Mouse (Mus musculus) frontal cortex, postnatal 14 days (tissue): ENCODE measurements at regions not wholly inside any gene's neighbourhood (a gene's known extent, or its start where the extent isn't known, plus 50 kb on each side); places are given as distances from the start of the nearest gene placed in this dataset.

ENCODE experiments used
- DNase-seq, 2 experiments: peaks; one replicate each; pipeline ENCODE4 v3.0.0; 2022; ENCODE audit warnings: low spot score in 2 of 2

DNA sequence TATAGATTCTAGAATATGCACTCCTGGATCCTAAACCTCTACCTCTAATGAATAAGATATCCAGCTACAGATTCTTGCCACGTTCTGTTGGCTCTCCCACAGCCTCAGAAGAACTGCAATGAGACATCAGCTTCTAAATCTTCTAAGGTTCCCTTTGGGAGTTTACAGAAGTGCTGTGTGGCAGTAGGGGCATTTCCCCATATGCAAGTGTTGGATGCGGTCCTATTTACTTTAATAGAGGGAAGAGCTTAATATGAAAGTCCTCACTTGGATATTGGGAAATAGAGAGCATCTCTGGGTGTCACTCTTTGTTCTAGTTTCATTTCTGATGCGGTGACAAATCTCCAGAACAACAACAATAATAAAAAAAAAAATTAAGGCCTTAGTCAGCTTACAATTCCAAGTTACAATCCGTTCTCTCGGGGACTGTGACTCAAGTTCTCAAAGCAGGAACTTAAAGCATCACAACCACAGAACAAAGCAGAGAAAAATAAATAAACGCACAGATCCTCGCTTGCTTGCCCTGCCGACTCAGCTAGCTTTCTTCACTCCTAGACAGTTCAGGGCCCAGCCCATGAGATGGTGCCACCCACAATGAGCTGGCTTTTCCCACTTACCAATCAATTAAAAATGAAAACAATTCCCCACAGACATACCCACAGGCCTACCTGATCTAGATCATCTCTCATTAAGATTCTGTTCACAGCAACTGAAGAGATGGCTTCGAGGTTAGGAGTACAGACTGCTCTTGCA lies 204.4 kb upstream of the Cited2 start:
- no peak for DNase-seq

DNA sequence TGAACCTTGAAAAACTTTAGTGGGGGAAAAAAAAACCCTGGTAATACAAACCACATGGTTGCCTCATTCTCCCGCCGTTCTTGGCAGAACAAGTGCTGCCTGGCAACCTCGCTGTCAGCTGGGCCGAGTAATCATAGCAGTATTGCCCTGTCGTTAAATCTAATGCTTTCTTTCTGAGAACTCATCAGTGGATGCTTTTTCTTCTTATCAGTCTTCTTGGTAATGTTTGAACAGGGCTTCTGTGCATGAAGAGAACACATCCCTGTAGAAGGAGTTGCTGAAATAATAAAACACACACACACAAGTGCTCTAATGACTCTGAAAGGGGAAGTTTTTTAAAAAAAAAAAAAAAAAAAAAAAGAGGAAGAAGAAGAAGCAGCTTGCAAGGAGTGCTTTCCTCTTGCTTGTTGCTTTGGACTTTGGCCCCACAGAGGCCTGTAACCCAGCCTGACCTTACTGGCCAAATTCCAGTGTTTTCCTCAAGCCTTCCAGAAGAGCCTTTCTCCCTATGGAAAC lies 200.9 kb upstream of the Cited2 start:
- no peak for DNase-seq

DNA sequence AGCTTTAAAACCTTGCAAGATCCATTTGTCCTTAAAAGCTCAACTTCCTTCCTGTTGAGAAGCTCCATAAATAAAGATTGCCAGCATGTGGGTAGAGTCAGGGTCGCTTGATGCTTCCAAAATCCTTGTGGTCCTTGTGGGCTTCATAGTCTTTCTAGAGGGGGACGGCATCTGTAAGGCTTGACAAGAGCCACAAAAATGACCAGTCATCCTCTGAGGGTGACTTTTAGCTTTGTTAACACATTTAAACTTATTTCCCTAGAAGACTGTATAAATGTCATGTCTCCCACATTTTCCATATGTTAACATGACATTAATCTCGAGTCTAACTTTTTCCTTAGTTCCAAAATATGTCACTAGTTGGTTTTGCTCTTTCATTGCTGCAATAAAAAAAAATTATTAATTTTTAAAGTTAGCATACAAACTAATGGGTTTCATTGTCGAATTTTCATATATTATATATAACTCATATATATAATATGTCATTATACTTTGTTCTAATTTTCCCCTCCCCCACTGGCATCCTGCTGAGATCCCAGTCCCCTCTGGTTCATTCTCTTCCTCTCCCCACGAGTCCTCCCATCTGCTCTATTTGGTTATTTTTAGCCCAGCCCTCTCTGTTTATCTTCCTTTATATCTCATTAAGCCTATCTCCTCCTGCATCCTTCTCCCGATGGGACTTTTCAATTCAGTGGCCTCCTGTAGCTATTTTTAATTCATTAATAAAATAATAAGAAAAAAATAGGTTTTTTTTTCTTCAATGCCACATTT lies 199.3 kb upstream of the Cited2 start:
- no peak for DNase-seq

- DNase-seq = no peak
These were observed 195.8 kb upstream of the Cited2 start for GRCm38 (mm10) chr10:17527151-17527737.

GRCm38 (mm10) chr10:17528116-17528515 lies 194.9 kb upstream of the Cited2 start:
- no peak for DNase-seq

DNA sequence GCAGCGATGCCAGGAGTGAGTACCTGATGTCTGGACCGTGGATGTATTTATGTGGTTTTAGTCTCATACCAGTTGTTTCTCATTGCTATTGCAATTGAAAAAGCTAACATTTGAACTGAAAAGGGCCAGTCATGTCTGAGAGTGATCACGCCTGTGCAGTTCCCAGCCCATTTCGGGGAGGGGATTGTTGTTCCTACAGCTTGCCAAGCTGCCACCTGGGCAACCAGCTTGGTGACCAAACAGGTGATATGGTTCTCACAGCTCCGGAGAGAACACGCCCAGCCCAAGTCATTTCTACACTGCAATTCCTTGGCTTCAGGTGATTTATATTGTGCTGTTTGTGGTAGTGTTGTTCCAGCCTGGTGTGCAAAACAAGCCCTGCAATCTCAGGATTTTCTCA lies 194.2 kb upstream of the Cited2 start:
- no peak for DNase-seq

- no peak for DNase-seq
These were observed 193.0 kb upstream of the Cited2 start for GRCm38 (mm10) chr10:17529851-17530509.

- DNase-seq = no peak
These were observed 192.0 kb upstream of the Cited2 start for GRCm38 (mm10) chr10:17531021-17531420.

GRCm38 (mm10) chr10:17538944-17539533 lies 184.0 kb upstream of the Cited2 start:
- no peak for DNase-seq

DNA sequence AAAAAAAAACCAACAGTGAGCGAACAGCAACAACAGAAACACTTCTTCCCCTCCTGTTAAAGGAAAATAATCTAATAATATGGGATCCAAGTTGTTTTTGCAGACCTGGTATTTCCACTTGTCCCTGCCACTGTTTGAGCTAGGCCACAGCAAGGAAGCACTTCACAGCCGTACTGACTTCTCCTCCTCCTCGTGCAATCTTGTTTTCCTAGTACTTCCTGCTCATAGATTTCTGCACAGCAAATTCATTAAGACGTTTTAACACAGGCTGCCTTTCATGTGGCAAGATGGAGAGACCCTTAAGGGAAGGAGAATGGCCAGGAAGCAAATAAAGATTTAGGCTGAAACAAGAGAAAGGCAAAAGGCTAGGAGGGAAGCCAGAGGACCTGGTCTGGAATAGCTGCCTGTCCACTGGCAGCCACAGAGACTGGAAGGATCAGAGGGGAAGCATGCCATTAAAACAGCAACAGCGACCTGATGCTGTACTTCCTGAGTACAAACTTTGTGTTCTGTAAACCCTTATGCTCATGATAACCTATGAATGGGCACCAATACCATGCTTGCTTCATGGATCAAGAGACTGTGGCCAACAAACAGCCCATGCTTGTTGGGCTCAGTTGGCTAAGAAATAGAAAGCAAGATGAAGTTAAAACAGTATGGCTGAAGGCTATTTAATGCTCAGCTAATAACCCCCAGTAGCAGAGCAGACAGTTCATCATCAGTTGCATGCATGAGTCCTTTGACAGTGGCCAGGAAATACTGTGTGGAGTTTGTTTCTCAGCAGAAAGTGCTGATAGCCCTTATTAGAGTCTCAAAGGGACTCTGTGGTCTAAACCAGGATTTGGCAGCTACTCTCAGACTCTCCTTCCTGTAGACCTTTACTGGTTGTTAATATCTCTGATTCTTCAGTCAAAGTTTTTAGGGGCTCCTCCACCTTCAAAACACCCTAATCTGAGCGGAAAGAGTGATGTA lies 182.3 kb upstream of the Cited2 start:
- no peak for DNase-seq

DNA sequence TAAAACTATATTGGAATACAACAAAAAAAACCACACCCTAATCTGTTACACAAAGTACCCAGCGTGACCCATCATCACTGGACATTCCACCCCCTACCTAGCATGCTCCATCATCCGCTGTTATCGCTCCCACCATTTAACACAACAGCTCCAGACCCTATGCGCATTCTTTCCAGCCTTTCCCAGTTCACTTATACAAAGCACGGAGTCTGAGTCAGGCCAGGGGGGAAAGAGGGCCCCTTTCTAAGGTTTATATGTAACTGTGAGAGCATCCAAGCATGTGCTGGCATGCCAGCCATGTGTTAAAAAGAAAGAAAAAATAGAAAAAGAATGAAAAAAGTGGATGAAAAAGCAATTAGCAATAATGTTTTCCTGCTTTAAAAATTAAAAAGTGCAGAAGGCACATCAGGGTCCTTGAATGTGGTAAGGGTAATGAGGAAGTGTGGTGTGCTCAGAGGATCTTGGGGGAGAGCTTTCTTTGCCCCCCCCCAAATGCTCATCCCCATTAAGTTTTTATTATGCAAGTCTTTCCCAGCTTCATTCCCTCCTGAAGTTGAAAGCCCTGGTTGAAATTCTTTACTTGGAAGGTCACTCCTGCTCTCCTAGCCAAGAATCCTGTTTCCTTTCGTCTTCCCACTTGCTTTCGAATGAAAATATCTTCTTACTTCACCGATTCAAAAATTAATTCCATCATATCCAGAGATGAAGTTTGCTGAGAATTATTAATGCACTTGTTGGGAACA lies 180.7 kb upstream of the Cited2 start:
- DNase-seq = no peak

DNA sequence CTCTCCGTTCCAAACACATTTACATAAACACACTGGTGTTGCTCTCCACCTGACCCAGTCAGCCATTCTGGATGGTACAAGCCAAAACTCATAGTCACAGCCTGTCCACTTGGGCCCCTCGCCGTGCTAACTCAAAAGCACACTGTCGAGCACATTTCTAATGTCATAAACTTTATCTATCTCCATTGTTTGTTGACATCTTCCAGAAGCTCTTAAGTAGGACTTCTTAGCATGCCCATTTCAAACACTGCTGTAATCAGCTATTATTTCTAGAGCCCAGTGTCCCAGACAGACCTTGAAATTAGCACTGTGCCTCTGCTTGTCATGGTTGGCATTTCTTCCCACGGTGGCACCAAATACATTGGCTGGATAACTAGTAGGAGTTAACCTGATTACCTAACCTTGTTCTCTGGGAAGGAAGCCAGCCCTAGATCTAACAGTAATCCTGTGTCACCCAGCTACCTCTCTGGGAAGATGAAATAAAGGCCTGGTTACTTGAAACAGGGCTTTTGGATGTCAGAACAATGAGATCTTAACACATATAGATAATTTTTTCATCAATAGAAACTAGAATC lies 180.1 kb upstream of the Cited2 start:
- DNase-seq = no peak

DNA sequence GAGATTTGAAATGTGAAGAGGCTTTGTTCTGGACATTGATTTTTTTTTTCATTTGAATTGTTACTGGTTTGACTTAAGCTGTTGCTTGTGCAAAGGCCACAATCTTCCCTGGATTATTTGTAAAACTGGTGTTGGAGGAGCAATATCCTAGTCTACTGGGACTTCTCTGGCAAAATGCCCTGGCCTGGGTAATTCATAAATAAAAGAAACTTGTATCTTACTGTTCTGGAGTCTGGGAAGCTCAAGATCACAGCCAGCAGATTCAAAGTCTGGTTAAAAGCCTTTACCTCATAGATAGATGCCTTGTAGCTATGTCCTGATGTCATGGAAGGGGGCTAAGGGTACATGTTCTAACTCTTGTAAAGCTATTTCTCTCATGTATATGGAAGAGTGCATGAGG lies 177.7 kb upstream of the Cited2 start:
- no peak for DNase-seq

DNA sequence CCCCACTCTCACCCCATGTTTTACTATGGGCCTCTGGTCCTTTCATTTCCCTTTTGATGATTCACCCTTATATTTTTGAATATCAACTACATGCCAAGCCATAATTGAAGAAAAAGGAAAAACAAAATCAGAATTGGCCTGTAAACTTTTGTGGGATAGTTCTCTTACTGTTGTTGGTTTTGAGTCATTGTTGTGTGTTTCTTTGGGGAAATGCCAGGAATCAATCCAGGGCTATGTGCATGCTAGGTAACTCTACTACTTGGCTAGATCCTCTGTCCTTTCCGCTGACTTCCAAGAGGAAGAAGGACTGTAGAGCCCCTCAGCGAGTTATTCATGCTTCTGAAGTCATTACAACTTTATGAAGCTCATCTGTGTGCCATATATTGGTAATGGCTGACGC lies 175.0 kb upstream of the Cited2 start:
- no peak for DNase-seq

DNA sequence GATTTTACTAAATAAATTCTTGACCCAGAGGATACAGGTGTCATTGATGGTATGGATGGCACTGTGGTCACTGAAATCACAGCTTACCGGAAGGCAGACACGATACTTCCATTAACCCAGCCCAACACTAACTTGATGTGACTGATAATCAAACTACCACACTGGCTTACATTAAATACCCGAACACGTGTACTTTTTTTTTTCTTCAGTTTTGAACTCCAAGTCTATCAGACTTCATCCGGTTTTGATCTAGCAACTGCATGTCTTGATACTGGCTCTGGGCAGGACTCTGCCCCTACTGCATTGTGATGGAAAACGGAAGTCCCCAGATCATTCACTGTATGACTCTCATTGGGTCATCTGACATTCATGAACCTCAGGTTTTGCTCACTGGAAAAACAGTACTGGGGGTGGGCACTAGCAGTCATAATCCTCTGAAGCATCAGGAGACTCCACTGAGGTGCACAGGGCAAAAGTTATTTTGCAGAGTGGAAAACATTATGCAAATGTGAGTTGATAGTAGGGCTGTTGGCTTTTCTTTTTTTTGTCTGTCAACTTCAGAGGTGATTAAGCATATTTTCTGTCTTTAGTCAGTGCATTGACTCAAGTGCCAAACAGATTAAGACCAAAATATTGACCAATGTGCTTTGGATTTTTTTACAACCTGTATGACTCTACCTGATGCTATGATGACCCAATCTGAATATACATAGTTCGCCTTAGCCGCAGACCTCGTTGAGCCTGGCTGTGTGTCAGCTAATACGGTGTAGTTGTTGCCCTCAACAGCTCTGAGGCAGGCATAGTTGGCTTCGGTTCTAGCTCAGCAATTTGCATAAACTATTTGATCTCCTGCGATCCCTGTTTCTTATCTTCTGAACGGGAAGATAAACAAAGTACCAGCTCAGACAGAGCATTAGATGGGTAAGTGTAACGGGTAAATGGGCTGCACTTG lies 174.1 kb upstream of the Cited2 start:
- no peak for DNase-seq

GRCm38 (mm10) chr10:17549711-17550637 lies 173.0 kb upstream of the Cited2 start:
- no peak for DNase-seq

DNA sequence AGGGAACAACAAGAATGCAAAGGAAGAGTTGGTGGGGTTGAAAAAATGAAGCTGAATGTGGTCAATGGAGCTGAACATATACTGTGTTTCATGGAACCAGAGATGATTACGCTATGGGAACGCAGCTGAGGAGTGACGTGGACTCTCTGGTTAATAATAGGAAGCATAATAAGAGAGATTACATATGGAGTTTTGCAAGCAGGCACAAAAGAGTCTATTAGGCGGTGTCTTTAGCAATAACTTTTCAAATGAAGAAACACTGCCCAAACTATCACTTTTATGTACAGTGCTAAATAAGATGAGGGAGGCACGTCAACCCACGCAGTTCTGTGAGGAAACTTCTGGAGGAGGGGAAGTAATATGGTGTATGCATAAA lies 172.4 kb upstream of the Cited2 start:
- no peak for DNase-seq
